Mouse (Mus musculus): ENCODE results near the gene Tagap.

DNA sequence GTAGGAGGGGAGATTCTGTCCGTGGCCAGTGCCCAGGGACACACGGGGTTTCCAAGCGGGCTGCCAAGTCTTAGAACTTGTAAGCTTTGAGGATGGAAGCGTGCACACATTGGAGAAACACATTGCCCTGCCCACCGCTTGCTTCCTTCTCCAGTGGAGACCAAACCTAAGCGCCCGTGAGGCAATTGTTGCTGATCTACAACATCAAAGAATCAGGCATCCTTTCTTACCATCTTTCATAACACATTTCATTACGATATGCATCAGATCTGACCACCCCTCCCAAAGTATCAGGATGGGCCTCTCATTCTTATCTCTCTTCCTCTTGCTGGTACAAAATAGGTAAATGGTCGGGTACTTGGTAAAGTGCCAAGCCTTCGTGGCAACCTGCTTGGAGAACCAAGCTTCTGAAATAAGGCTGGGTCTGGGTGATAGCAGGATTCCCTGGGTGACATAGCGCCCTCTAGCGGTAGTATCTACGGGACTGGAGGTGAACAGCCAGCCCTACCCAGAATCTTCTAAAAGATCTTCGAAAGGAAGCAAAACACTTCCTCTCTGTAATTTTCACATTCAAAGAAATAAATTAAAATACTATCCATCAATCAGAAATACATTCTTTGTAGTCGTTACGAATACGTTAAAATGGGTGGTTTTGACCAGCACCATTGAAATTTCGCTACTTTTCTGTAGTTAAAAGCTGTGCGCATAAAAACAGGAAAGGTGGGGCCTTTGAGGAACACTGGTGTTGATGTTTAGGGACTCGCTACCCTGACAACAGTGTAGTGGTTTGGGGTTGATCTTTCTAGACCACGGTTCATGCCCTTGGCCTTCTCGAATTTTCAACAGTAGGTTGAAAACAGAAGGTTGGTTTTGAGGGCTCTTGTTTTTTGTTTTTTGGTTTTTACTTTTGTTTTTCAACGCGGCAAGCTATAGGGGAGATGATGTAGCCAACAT is 2.1 kb downstream of the Tagap start:
- TF ChIP-seq CTCF (IDR thresholded peaks at IDR 0.05; ENCODE audit: low read depth), result peak; percentile 84
- no peak for TF ChIP-seq EP300 (IDR thresholded peaks at IDR 0.05; ENCODE audit: low read depth)
